Mouse (Mus musculus): ENCODE measurements around the gene Olfr651. TPM values are rescaled to one million over a fixed set of nuclear protein-coding genes. Genes with fewer than 3 reads are reported as not detected.

Olfr651 gene
- not detected in 2 replicates for polyA plus RNA-seq (2012; rRNA removed)

GRCm38 (mm10) chr7:104549833-104550232 is at the start of gene Olfr651:
TSS of gene Olfr651 (plus strand) at chr7:104550133.

GRCm38 (mm10) chr7:104507421-104508065 is 42.4 kb upstream of the Olfr651 start, which contains the start of gene Trim30d:
TSS of gene Trim30d (minus strand) at chr7:104507849.

GRCm38 (mm10) chr7:104560601-104561000 is 10.7 kb downstream of the Olfr651 start, which contains the start of gene Olfr652:
TSS of gene Olfr652 (plus strand) at chr7:104560901.

GRCm38 (mm10) chr7:104577014-104577413 is 27.1 kb downstream of the Olfr651 start, which contains the start of gene Olfr653:
TSS of gene Olfr653 (plus strand) at chr7:104577314.

GRCm38 (mm10) chr7:104586725-104587124 is 36.8 kb downstream of the Olfr651 start, which contains the start of gene Olfr654:
TSS of gene Olfr654 (plus strand) at chr7:104587025.

GRCm38 (mm10) chr7:104601679-104602078 is 51.7 kb downstream of the Olfr651 start, which contains the start of gene Olfr655:
TSS of gene Olfr655 (minus strand) at chr7:104601779.

Other genes starting within 250 kb of the Olfr651 start
- 0.16 and 0.85 TPM in 2 replicates for gene Trim12a, start 234.7 kb upstream of the Olfr651 start, polyA plus RNA-seq (2012; rRNA removed)
- gene Trim34b, start 220.7 kb upstream of the Olfr651 start, polyA plus RNA-seq (2012; rRNA removed) = 0.55 TPM in 1 of 2 replicates, not detected in the other
- gene Trim12c, start 196.8 kb upstream of the Olfr651 start, polyA plus RNA-seq (2012; rRNA removed) = 0.55 TPM in 2 replicates
- 0.03 TPM in 1 of 2 replicates, not detected in the other for gene Trim30b, start 180.2 kb upstream of the Olfr651 start, polyA plus RNA-seq (2012; rRNA removed)
- not detected in 2 replicates for gene Trim30c, start 149.3 kb upstream of the Olfr651 start, polyA plus RNA-seq (2012; rRNA removed)
- 0.09 and 0.32 TPM in 2 replicates for gene Trim30a, start 84.9 kb upstream of the Olfr651 start, polyA plus RNA-seq (2012; rRNA removed)
- gene Trim30d, start 42.3 kb upstream of the Olfr651 start, polyA plus RNA-seq (2012; rRNA removed) = 0.04 and 0.24 TPM in 2 replicates
- gene Olfr652, start 10.8 kb downstream of the Olfr651 start, polyA plus RNA-seq (2012; rRNA removed) = not detected in 2 replicates
- not detected in 2 replicates for gene Olfr653, start 27.2 kb downstream of the Olfr651 start, polyA plus RNA-seq (2012; rRNA removed)
- gene Olfr654, start 36.9 kb downstream of the Olfr651 start, polyA plus RNA-seq (2012; rRNA removed) = not detected in 2 replicates
- gene Olfr655, start 51.6 kb downstream of the Olfr651 start, polyA plus RNA-seq (2012; rRNA removed) = not detected in 2 replicates
- not detected in 2 replicates for gene Olfr656, start 63.8 kb downstream of the Olfr651 start, polyA plus RNA-seq (2012; rRNA removed)
- gene Olfr657, start 74.7 kb downstream of the Olfr651 start, polyA plus RNA-seq (2012; rRNA removed) = not detected in 2 replicates
- gene Olfr658, start 97.2 kb downstream of the Olfr651 start, polyA plus RNA-seq (2012; rRNA removed) = not detected in 2 replicates
- not detected in 2 replicates for gene Olfr659, start 116.6 kb downstream of the Olfr651 start, polyA plus RNA-seq (2012; rRNA removed)
- gene Olfr661, start 136.4 kb downstream of the Olfr651 start, polyA plus RNA-seq (2012; rRNA removed) = not detected in 2 replicates
- not detected in 2 replicates for gene Usp17le, start 227.3 kb downstream of the Olfr651 start, polyA plus RNA-seq (2012; rRNA removed)